Mouse (Mus musculus) megakaryocyte, embryonic 14.5 days (primary cell): ENCODE results near the gene Hbb-bs.

ENCODE experiments used
- FLI1 ChIP-seq: IDR thresholded peaks from 2 replicates; pipeline ENCODE4 v1.6.1; 2012; ENCODE audit warnings: low read length, inconsistent platforms, mixed read lengths
- GATA1 ChIP-seq: IDR thresholded peaks from 3 replicates; pipeline ENCODE4 v1.6.1; 2012; ENCODE audit warnings: mixed read lengths, low read length, inconsistent platforms, borderline replicate concordance

DNA sequence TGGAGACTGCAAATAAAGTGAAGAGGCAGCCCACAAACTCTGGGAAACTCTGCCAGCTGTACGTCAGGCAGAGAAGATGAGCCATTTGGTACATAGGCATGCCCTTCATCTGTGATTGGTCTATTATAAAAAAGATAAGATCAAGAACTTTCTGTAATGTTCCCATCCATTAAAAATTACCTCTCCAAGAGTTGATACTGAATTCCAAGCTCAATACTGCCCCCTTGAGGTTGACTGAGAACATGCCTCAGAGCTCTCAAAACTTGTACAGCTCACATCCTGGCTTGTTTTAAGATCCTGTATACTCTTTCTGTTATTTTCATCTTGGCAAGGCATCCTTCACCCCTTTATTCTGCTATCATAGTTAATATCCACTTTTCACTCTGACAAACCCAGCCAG lies 21.0 kb downstream of the Hbb-bs start:
- TF ChIP-seq FLI1 = no peak
- TF ChIP-seq GATA1 = no peak
